Mouse (Mus musculus): Measurements from ENCODE around the gene Coch. TPM values are rescaled to one million over a fixed set of nuclear protein-coding genes. Genes with fewer than 3 reads are reported as not detected.
"Not testable (repeated sequence)": the region's sequence is repeated elsewhere in the genome, so short reads cannot be mapped to it uniquely, and the experiment has no call there.

Gene Coch
- polyA plus RNA-seq, 1 experiment from 2014 or later = 0.42 TPM

GRCm38 (mm10) chr12:51569944-51570343, 23.2 kb upstream of the Coch start:
- H3K4me3 ChIP-seq (ENCODE audit: low read depth, low read length) = no peak overlapping the region
- ATAC-seq (no peak), DNase-seq (ENCODE audit: low spot score) (no peak)
- no peaks in the 10 kb centered on the region for H3K36me3 ChIP-seq (ENCODE audit: insufficient read depth, low read length)
- H3K4me2 ChIP-seq (replicated peaks; ENCODE audit: low read depth, low read length) = no peak overlapping the region
- TF ChIP-seq EP300 (IDR thresholded peaks at IDR 0.05) (no peak), CTCF (IDR thresholded peaks at IDR 0.05) (no peak)
- H3K9me3 ChIP-seq (ENCODE audit: low read length) = no peaks in the 10 kb centered on the region
- WGBS = 62% methylated on average over 7 of the region's 7 CpGs
- H3K27me3 ChIP-seq (replicated peaks; ENCODE audit: insufficient read depth, low read length) = no peaks in the 10 kb centered on the region
- H3K4me1 ChIP-seq (ENCODE audit: insufficient read depth, low read depth, low read length) = no peaks in the 10 kb centered on the region
- no peak overlapping the region for H3K27ac ChIP-seq (ENCODE audit: low read length)
- no peak overlapping the region for H3K9ac ChIP-seq (replicated peaks; ENCODE audit: low read depth)

- no peak overlapping the region for H3K9ac ChIP-seq (replicated peaks; ENCODE audit: low read depth)
- H3K27ac ChIP-seq (ENCODE audit: low read length) = no peak overlapping the region
- H3K36me3 ChIP-seq (ENCODE audit: insufficient read depth, low read length) = no peaks in the 10 kb centered on the region
- H3K4me2 ChIP-seq (replicated peaks; ENCODE audit: low read depth, low read length) = no peak overlapping the region
- 66% methylated on average over 4 of the region's 4 CpGs for WGBS
- no peaks in the 10 kb centered on the region for H3K9me3 ChIP-seq (ENCODE audit: low read length)
- H3K27me3 ChIP-seq (replicated peaks; ENCODE audit: insufficient read depth, low read length) = no peaks in the 10 kb centered on the region
- TF ChIP-seq EP300 (IDR thresholded peaks at IDR 0.05) (no peak), CTCF (IDR thresholded peaks at IDR 0.05) (no peak)
- DNase-seq (ENCODE audit: low spot score) (no peak), ATAC-seq (no peak)
- no peaks in the 10 kb centered on the region for H3K4me1 ChIP-seq (ENCODE audit: insufficient read depth, low read depth, low read length)
- H3K4me3 ChIP-seq (ENCODE audit: low read depth, low read length) = no peak overlapping the region
Observed at GRCm38 (mm10) chr12:51572651-51573050, 20.5 kb upstream of the Coch start.

GRCm38 (mm10) chr12:51577816-51578215, 15.3 kb upstream of the Coch start:
- H3K9ac ChIP-seq (replicated peaks; ENCODE audit: low read depth); H3K27me3 ChIP-seq (replicated peaks; ENCODE audit: insufficient read depth, low read length); DNase-seq (ENCODE audit: low spot score); H3K36me3 ChIP-seq (ENCODE audit: insufficient read depth, low read length); H3K9me3 ChIP-seq (ENCODE audit: low read length); H3K27ac ChIP-seq (ENCODE audit: low read length); H3K4me2 ChIP-seq (replicated peaks; ENCODE audit: low read depth, low read length); ATAC-seq; H3K4me1 ChIP-seq (ENCODE audit: insufficient read depth, low read depth, low read length); H3K4me3 ChIP-seq (ENCODE audit: low read depth, low read length): not testable (repeated sequence)
- 97% methylated on average over 2 of the region's 2 CpGs for WGBS

- 85% methylated on average over 5 of the region's 5 CpGs for WGBS
Observed at GRCm38 (mm10) chr12:51589263-51589662, 3.9 kb upstream of the Coch start.

GRCm38 (mm10) chr12:51591921-51592320, 1.2 kb upstream of the Coch start:
- no peak overlapping the region for H3K27ac ChIP-seq (ENCODE audit: low read length)
- TF ChIP-seq EP300 (IDR thresholded peaks at IDR 0.05) (no peak), CTCF (IDR thresholded peaks at IDR 0.05) (no peak)
- no peaks in the 10 kb centered on the region for H3K9me3 ChIP-seq (ENCODE audit: low read length)
- ATAC-seq = no peak
- no peak overlapping the region for H3K4me3 ChIP-seq (ENCODE audit: low read depth, low read length)
- no peaks in the 10 kb centered on the region for H3K36me3 ChIP-seq (ENCODE audit: insufficient read depth, low read length)
- no peak for DNase-seq (ENCODE audit: low spot score)
- whole genome bisulfite sequencing = 58% methylated on average over 8 of the region's 8 CpGs
- H3K4me2 ChIP-seq (replicated peaks; ENCODE audit: low read depth, low read length) = no peak overlapping the region
- H3K9ac ChIP-seq (replicated peaks; ENCODE audit: low read depth) = no peak overlapping the region
- H3K4me1 ChIP-seq (ENCODE audit: insufficient read depth, low read depth, low read length) = peaks cover 8% of the 10 kb centered on the region; the same call in 1 of the 2 replicates
- H3K27me3 ChIP-seq (replicated peaks; ENCODE audit: insufficient read depth, low read length) = peaks cover 22% of the 10 kb centered on the region

More at GRCm38 (mm10) chr12:51589263-51589662, 3.9 kb upstream of the Coch start:
- Histone ChIP-seq H3K4me1 (ENCODE audit: insufficient read depth, low read depth, low read length) (peaks cover 8% of the 10 kb centered on the region; the same call in 1 of the 2 replicates), H3K4me2 (replicated peaks; ENCODE audit: low read depth, low read length) (no peak overlapping the region), H3K36me3 (ENCODE audit: insufficient read depth, low read length) (no peaks in the 10 kb centered on the region), H3K27me3 (replicated peaks; ENCODE audit: insufficient read depth, low read length) (peaks cover 12% of the 10 kb centered on the region), H3K9me3 (ENCODE audit: low read length) (no peaks in the 10 kb centered on the region), H3K4me3 (ENCODE audit: low read depth, low read length) (no peak overlapping the region), H3K9ac (replicated peaks; ENCODE audit: low read depth) (no peak overlapping the region), H3K27ac (ENCODE audit: low read length) (no peak overlapping the region)
- ATAC-seq (no peak), DNase-seq (ENCODE audit: low spot score) (no peak)
- no peak for TF ChIP-seq EP300 (IDR thresholded peaks at IDR 0.05)
- no peak for TF ChIP-seq CTCF (IDR thresholded peaks at IDR 0.05)

- H3K9me3 ChIP-seq (ENCODE audit: low read length) = no peaks in the 10 kb centered on the region
- ATAC-seq = peak; percentile 30
- TF ChIP-seq CTCF (IDR thresholded peaks at IDR 0.05) = no peak
- H3K36me3 ChIP-seq (ENCODE audit: insufficient read depth, low read length) = no peaks in the 10 kb centered on the region
- H3K4me3 ChIP-seq (ENCODE audit: low read depth, low read length) = peak overlapping the region; percentile 55
- H3K4me1 ChIP-seq (ENCODE audit: insufficient read depth, low read depth, low read length) = peaks cover 8% of the 10 kb centered on the region; the same call in 1 of the 2 replicates
- H3K27ac ChIP-seq (ENCODE audit: low read length) = no peak overlapping the region
- H3K4me2 ChIP-seq (replicated peaks; ENCODE audit: low read depth, low read length) = peak overlapping the region; percentile 95
- H3K27me3 ChIP-seq (replicated peaks; ENCODE audit: insufficient read depth, low read length) = peaks cover 22% of the 10 kb centered on the region
- WGBS = under 1% methylated on average over 19 of the region's 21 CpGs
- 0 out of 2 replicates have a peak overlapping the region, but pooled peaks have one; percentile 16 for H3K9ac ChIP-seq (replicated peaks; ENCODE audit: low read depth)
- peak; percentile 22 for DNase-seq (ENCODE audit: low spot score)
Observed at GRCm38 (mm10) chr12:51592888-51593228, 283 bp upstream of the Coch start.

- no peak overlapping the region for H3K27ac ChIP-seq (ENCODE audit: low read length)
- H3K4me3 ChIP-seq (ENCODE audit: low read depth, low read length) = peak overlapping the region; percentile 55
- peaks cover 22% of the 10 kb centered on the region for H3K27me3 ChIP-seq (replicated peaks; ENCODE audit: insufficient read depth, low read length)
- peaks cover 8% of the 10 kb centered on the region; the same call in 1 of the 2 replicates for H3K4me1 ChIP-seq (ENCODE audit: insufficient read depth, low read depth, low read length)
- peak overlapping the region; percentile 95 for H3K4me2 ChIP-seq (replicated peaks; ENCODE audit: low read depth, low read length)
- H3K36me3 ChIP-seq (ENCODE audit: insufficient read depth, low read length) = no peaks in the 10 kb centered on the region
- no peak for DNase-seq (ENCODE audit: low spot score)
- ATAC-seq = no peak
- H3K9me3 ChIP-seq (ENCODE audit: low read length) = no peaks in the 10 kb centered on the region
- no peak overlapping the region for H3K9ac ChIP-seq (replicated peaks; ENCODE audit: low read depth)
- whole genome bisulfite sequencing = 2% methylated on average over 18 of the region's 18 CpGs
- TF ChIP-seq EP300 (IDR thresholded peaks at IDR 0.05) = no peak
- TF ChIP-seq CTCF (IDR thresholded peaks at IDR 0.05) = no peak
Observed at GRCm38 (mm10) chr12:51594030-51594470, 909 bp downstream of the Coch start.

All from lung, postnatal 0 days (tissue).